Mouse (Mus musculus) thymus, postnatal 4 days (tissue): ENCODE measurements around the gene Zscan4-ps3.
"Not testable (repeated sequence)": the region's sequence is repeated elsewhere in the genome, so short reads cannot be mapped to it uniquely, and the experiment has no call there.

Experiments
- DNase-seq: peaks from one replicate; pipeline ENCODE4 v3.0.0; 2021

Zscan4-ps3 gene

DNA sequence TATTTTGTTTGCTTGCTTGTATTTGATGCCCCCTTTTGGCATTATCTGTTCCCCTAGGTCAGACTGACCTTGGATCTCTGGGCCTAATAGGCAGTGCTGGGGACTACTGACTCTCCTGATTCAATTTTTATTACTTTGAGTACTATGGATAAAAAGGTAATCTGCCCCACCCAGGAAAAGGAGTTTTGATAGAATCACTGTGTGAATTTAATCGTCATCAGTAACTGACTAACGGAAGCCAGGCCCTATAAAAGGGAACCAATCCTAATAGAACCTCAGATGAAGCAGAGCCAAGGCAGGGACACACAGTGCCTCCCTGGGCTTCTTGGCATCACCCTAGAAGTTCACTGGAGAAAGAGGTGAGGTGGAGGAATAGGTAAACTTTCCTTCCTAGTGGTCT is at the start of gene Zscan4-ps3:
Zscan4-ps3 (plus strand) TSS at position 301 of the 400 bp plus-strand sequence.
- DNase-seq: not testable (repeated sequence)

DNA sequence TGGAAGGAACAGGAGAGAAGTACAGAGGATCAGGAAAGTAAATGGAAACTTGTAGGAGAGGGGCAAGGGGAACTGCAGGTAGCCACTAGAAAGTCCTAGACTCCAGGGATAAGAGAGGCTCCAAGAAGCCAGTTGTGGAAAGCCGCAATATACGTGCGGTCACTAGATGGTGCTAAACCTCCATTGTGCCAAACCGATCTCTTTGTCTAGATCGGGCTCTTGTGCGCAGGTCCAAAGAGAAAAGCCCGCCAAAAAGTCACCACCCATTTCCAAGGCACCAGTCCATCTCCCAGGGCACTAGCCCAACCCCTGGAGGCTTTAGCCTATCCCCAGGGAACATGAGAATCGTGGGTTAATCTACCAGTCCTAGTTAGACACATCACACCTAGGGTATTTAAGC is 8.0 kb downstream of the Zscan4-ps3 start:
- DNase-seq: peak; percentile 15
